In genomic region chr15:96640291-96640985, GRCm38 (mm10) we compare ENCODE assay signal across 8 mouse cellular contexts. TPM values are rescaled to one million over a fixed set of nuclear protein-coding genes. Genes with fewer than 3 reads are reported as not detected.
DNase-seq lines count a peak whose midpoint lies in the region; ATAC-seq and TF ChIP-seq lines count a peak whose summit lies in the region.

No protein-coding gene starts in this region.

- no peak for TF ChIP-seq CTCF in intestine, postnatal 0 days (IDR thresholded peaks at IDR 0.05; ENCODE audit: low read depth)

- peak overlapping the region; percentile 67 for H3K4me3 ChIP-seq in heart, embryonic 11.5 days (ENCODE audit: low read depth, low read length)
- H3K4me3 ChIP-seq in erythroblast, embryonic 14.5 days (replicated peaks): peak overlapping the region; percentile 81
- H3K4me3 ChIP-seq in intestine, postnatal 0 days (ENCODE audit: low read depth, low read length): peak overlapping the region; percentile 74
- H3K4me3 ChIP-seq in midbrain, embryonic 12.5 days: peak overlapping the region; percentile 91
- peak overlapping the region; percentile 70 for H3K4me3 ChIP-seq in stomach, embryonic 15.5 days (replicated peaks)

- H3K27ac ChIP-seq in heart, embryonic 11.5 days (ENCODE audit: low read depth, low read length): peak overlapping the region; percentile 99
- peak overlapping the region; percentile 92 for H3K27ac ChIP-seq in intestine, postnatal 0 days (ENCODE audit: low read depth, low read length)
- peak overlapping the region; percentile 100 for H3K27ac ChIP-seq in midbrain, embryonic 12.5 days (replicated peaks)
- H3K27ac ChIP-seq in stomach, embryonic 15.5 days: peak overlapping the region; percentile 91

- intact Hi-C loops in heart, postnatal 14 days (cut with DNase I): no loop called here

- no peak for ATAC-seq in heart, embryonic 11.5 days (replicated peaks; ENCODE audit: insufficient number of reproducible peaks, low FRiP score, low TSS enrichment)
- ATAC-seq in intestine, postnatal 0 days: peak; percentile 28; the same call in 1 of the 2 replicates
- ATAC-seq in midbrain, embryonic 12.5 days (ENCODE audit: low FRiP score, low read depth): no peak
- ATAC-seq in stomach, embryonic 15.5 days (ENCODE audit: insufficient read depth, low FRiP score, low read depth): no peak

- peaks cover 18% of the 10 kb centered on the region for H3K4me1 ChIP-seq in heart, embryonic 11.5 days (ENCODE audit: control insufficient read depth, insufficient read depth, low read length)
- peaks cover 49% of the 10 kb centered on the region for H3K4me1 ChIP-seq in erythroblast, embryonic 14.5 days (ENCODE audit: control insufficient read depth)
- H3K4me1 ChIP-seq in intestine, postnatal 0 days (replicated peaks; ENCODE audit: control insufficient read depth, insufficient read depth, low read length): 0 out of 2 replicates have a peak, but pooled peaks cover 10% of the 10 kb centered on the region
- peaks cover 25% of the 10 kb centered on the region for H3K4me1 ChIP-seq in midbrain, embryonic 12.5 days
- H3K4me1 ChIP-seq in stomach, embryonic 15.5 days: peaks cover 15% of the 10 kb centered on the region

- no peaks in the 10 kb centered on the region for H3K9me3 ChIP-seq in heart, embryonic 11.5 days (replicated peaks; ENCODE audit: control insufficient read depth, low read length)
- no peaks in the 10 kb centered on the region for H3K9me3 ChIP-seq in erythroblast, embryonic 14.5 days (ENCODE audit: control insufficient read depth, low read length)
- H3K9me3 ChIP-seq in intestine, postnatal 0 days (ENCODE audit: control insufficient read depth): no peaks in the 10 kb centered on the region
- H3K9me3 ChIP-seq in midbrain, embryonic 12.5 days: peaks cover 6% of the 10 kb centered on the region
- H3K9me3 ChIP-seq in stomach, embryonic 15.5 days: no peaks in the 10 kb centered on the region

- H3K4me2 ChIP-seq in heart, embryonic 11.5 days: peak overlapping the region; percentile 80
- peak overlapping the region; percentile 99 for H3K4me2 ChIP-seq in intestine, postnatal 0 days (replicated peaks; ENCODE audit: low read depth)
- peak overlapping the region; percentile 66 for H3K4me2 ChIP-seq in midbrain, embryonic 12.5 days (replicated peaks)
- peak overlapping the region; percentile 97 for H3K4me2 ChIP-seq in stomach, embryonic 15.5 days

- 12% methylated on average over 16 of the region's 16 CpGs for WGBS in heart, embryonic 11.5 days (ENCODE audit: insufficient replicate concordance)
- WGBS in intestine, postnatal 0 days: 10% methylated on average over 16 of the region's 16 CpGs
- WGBS in midbrain, embryonic 12.5 days: 7% methylated on average over 16 of the region's 16 CpGs
- WGBS in stomach, embryonic 15.5 days: 11% methylated on average over 16 of the region's 16 CpGs

- DNase-seq in heart, postnatal 14 days: no peak
- DNase-seq in ZHBTc4 (ENCODE audit: low read depth, low spot score): peak; percentile 40
- no peak for DNase-seq in layer of hippocampus, adult 9-10 months (ENCODE audit: low spot score)

- peaks cover 7% of the 10 kb centered on the region; the same call in 1 of the 2 replicates for H3K36me3 ChIP-seq in heart, embryonic 11.5 days (ENCODE audit: control insufficient read depth, insufficient read depth, low read length)
- H3K36me3 ChIP-seq in erythroblast, embryonic 14.5 days (ENCODE audit: control insufficient read depth): peaks cover 11% of the 10 kb centered on the region
- 0 out of 2 replicates have a peak, but pooled peaks cover under 1% of the 10 kb centered on the region for H3K36me3 ChIP-seq in intestine, postnatal 0 days (ENCODE audit: control insufficient read depth, insufficient read depth)
- H3K36me3 ChIP-seq in midbrain, embryonic 12.5 days: peaks cover 32% of the 10 kb centered on the region
- 0 out of 2 replicates have a peak, but pooled peaks cover 3% of the 10 kb centered on the region for H3K36me3 ChIP-seq in stomach, embryonic 15.5 days

- peak overlapping the region; percentile 98 for H3K9ac ChIP-seq in heart, embryonic 11.5 days (ENCODE audit: low read depth, low read length)
- peak overlapping the region; percentile 76 for H3K9ac ChIP-seq in intestine, postnatal 0 days (ENCODE audit: low read depth, low read length)
- peak overlapping the region; percentile 99 for H3K9ac ChIP-seq in midbrain, embryonic 12.5 days (replicated peaks)
- H3K9ac ChIP-seq in stomach, embryonic 15.5 days: 0 out of 2 replicates have a peak overlapping the region, but pooled peaks have one; percentile 65

- no peaks in the 10 kb centered on the region for H3K27me3 ChIP-seq in heart, embryonic 11.5 days (ENCODE audit: control insufficient read depth, insufficient read depth, low read length)
- H3K27me3 ChIP-seq in erythroblast, embryonic 14.5 days (ENCODE audit: control insufficient read depth): peaks cover 19% of the 10 kb centered on the region
- H3K27me3 ChIP-seq in intestine, postnatal 0 days (replicated peaks; ENCODE audit: control insufficient read depth, insufficient read depth, low read length): no peaks in the 10 kb centered on the region
- H3K27me3 ChIP-seq in midbrain, embryonic 12.5 days: no peaks in the 10 kb centered on the region
- H3K27me3 ChIP-seq in stomach, embryonic 15.5 days (replicated peaks): no peaks in the 10 kb centered on the region

RNA-seq across cellular contexts. Expression of gene Slc38a1, which starts 2.3 kb away (rescaled TPM):
- polyA plus RNA-seq in heart, embryonic 11.5 days (2014; fragmentation: Nextera tagmentation; extraction: Ambion mirVana): 75.5 and 81.9 TPM in 2 replicates
- total RNA-seq in heart, postnatal 14 days (2021): 10 to 100 TPM; 33.6 to 35.4 TPM
- 0.43 and 0.55 TPM in 2 replicates for polyA plus RNA-seq in erythroblast, embryonic 14.5 days (2012)
- 78.6 and 79.8 TPM in 2 replicates for polyA plus RNA-seq in intestine, postnatal 0 days (2015; fragmentation: Nextera tagmentation; extraction: Ambion mirVana)
- polyA plus RNA-seq in midbrain, embryonic 12.5 days (2016; fragmentation: Nextera tagmentation; extraction: Ambion mirVana): 149 and 150 TPM in 2 replicates
- 70.6 and 78.7 TPM in 2 replicates for polyA plus RNA-seq in stomach, embryonic 15.5 days (2015; fragmentation: Nextera tagmentation; extraction: Ambion mirVana)

RNA-seq across cellular contexts. Expression of gene Slc38a2, which starts 59.1 kb away (rescaled TPM):
- 139 and 157 TPM in 2 replicates for polyA plus RNA-seq in heart, embryonic 11.5 days (2014; fragmentation: Nextera tagmentation; extraction: Ambion mirVana)
- total RNA-seq in heart, postnatal 14 days (2021): 100 to 1,000 TPM; 257 to 301 TPM
- 0.98 and 1.0 TPM in 2 replicates for polyA plus RNA-seq in erythroblast, embryonic 14.5 days (2012)
- polyA plus RNA-seq in intestine, postnatal 0 days (2015; fragmentation: Nextera tagmentation; extraction: Ambion mirVana): 27.9 and 28.5 TPM in 2 replicates
- polyA plus RNA-seq in midbrain, embryonic 12.5 days (2016; fragmentation: Nextera tagmentation; extraction: Ambion mirVana): 190 and 201 TPM in 2 replicates
- 104 and 107 TPM in 2 replicates for polyA plus RNA-seq in stomach, embryonic 15.5 days (2015; fragmentation: Nextera tagmentation; extraction: Ambion mirVana)

Comparison
In these comparisons a context has a peak if more than half of its experiments do, and no peak if none do; other contexts are left out.
1. RNA of gene Slc38a1, which starts 2.3 kb away (polyA plus RNA-seq): 149 to 150 TPM in midbrain, embryonic 12.5 days, 75.5 to 81.9 TPM in heart, embryonic 11.5 days, 78.6 to 79.8 TPM in intestine, postnatal 0 days and 70.6 to 78.7 TPM in stomach, embryonic 15.5 days; 0.43 to 0.55 TPM in erythroblast, embryonic 14.5 days; every median in the first group is over 10 times any median in the second.
2. RNA of gene Slc38a2, which starts 59.1 kb away (polyA plus RNA-seq): 190 to 201 TPM in midbrain, embryonic 12.5 days, 139 to 157 TPM in heart, embryonic 11.5 days, 104 to 107 TPM in stomach, embryonic 15.5 days and 27.9 to 28.5 TPM in intestine, postnatal 0 days; 0.98 to 1.0 TPM in erythroblast, embryonic 14.5 days; every median in the first group is over 10 times any median in the second.
3. Peak in every context shown above with its lines, with median percentiles within 50 percentile points of each other: H3K27ac ChIP-seq, H3K4me2 ChIP-seq, H3K4me3 ChIP-seq and H3K9ac ChIP-seq.